Mouse (Mus musculus): Measurements from ENCODE around the gene Eif2b2.
A peak's percentile ranks its signal among the peaks of the same experiment; 100 is the strongest.

GRCm38 (mm10) chr12:85271843-85272206 lies 52.5 kb downstream of the Eif2b2 start:
- no peak for TF ChIP-seq GATA1 (IDR thresholded peaks at IDR 0.05; ENCODE audit: low read depth, low read length)
- TF ChIP-seq POLR2AphosphoS5 (IDR thresholded peaks at IDR 0.05; ENCODE audit: borderline replicate concordance, low read depth, low read length), result no peak
- no peak for TF ChIP-seq RAD21 (IDR thresholded peaks at IDR 0.05; ENCODE audit: low read depth, low read length)
- TF ChIP-seq POLR2A (IDR thresholded peaks at IDR 0.05; ENCODE audit: control insufficient read depth in 1 of 2, insufficient read depth in 1 of 2, low read depth in 1 of 2, low read length in 2 of 2, poor library complexity in 1 of 2), result no peak
- TF ChIP-seq MYB (IDR thresholded peaks at IDR 0.05; ENCODE audit: low read depth, low read length), result no peak
- peak; percentile 16; the same call in 1 of the 2 replicates for TF ChIP-seq USF1 (IDR thresholded peaks at IDR 0.05; ENCODE audit: low read depth, low read length)
- TF ChIP-seq USF2 (IDR thresholded peaks at IDR 0.05; ENCODE audit: borderline replicate concordance in 1 of 2, insufficient read depth in 1 of 2, low read depth in 1 of 2, low read length in 2 of 2), result no peak
- no peak for TF ChIP-seq CTCF (IDR thresholded peaks at IDR 0.05 in 2 of 3, conservative IDR thresholded peaks at IDR 0.05 in 1 of 3; ENCODE audit: control insufficient read depth in 1 of 3, insufficient read depth in 1 of 3, low read depth in 2 of 3, low read length in 3 of 3, poor library complexity in 1 of 3, severe bottlenecking in 1 of 3)
- TF ChIP-seq ZKSCAN1 (IDR thresholded peaks at IDR 0.05; ENCODE audit: low read depth, low read length), result no peak
